Mouse (Mus musculus): ENCODE results near the gene Vipr1.
A peak's percentile ranks its signal among the peaks of the same experiment; 100 is the strongest.

The Vipr1 gene

GRCm38 (mm10) chr9:121677476-121677875 is 35.0 kb downstream of the Vipr1 start:
- no peak for DNase-seq (ENCODE audit: low spot score)

- no peak for DNase-seq (ENCODE audit: low spot score)
Observed at GRCm38 (mm10) chr9:121679549-121679948, 37.0 kb downstream of the Vipr1 start.

GRCm38 (mm10) chr9:121681191-121681590 is 38.7 kb downstream of the Vipr1 start:
- no peak for DNase-seq (ENCODE audit: low spot score)

- DNase-seq (ENCODE audit: low spot score) = no peak
Observed at GRCm38 (mm10) chr9:121682037-121682680, 39.6 kb downstream of the Vipr1 start.

- DNase-seq (ENCODE audit: low spot score) = no peak
Observed at GRCm38 (mm10) chr9:121684702-121685101, 42.2 kb downstream of the Vipr1 start.

- no peak for DNase-seq (ENCODE audit: low spot score)
Observed at GRCm38 (mm10) chr9:121690200-121690651, 47.7 kb downstream of the Vipr1 start.

- no peak for DNase-seq (ENCODE audit: low spot score)
Observed at GRCm38 (mm10) chr9:121690734-121691133, 48.2 kb downstream of the Vipr1 start.

GRCm38 (mm10) chr9:121694736-121695135 is 52.2 kb downstream of the Vipr1 start:
- DNase-seq (ENCODE audit: low spot score) = no peak

GRCm38 (mm10) chr9:121696626-121697025 is 54.1 kb downstream of the Vipr1 start:
- no peak for DNase-seq (ENCODE audit: low spot score)

- DNase-seq (ENCODE audit: low spot score) = no peak
Observed at GRCm38 (mm10) chr9:121697150-121698049, 54.9 kb downstream of the Vipr1 start.

GRCm38 (mm10) chr9:121704261-121704645 is 61.7 kb downstream of the Vipr1 start:
- DNase-seq (ENCODE audit: low spot score) = no peak

GRCm38 (mm10) chr9:121704646-121705625 is 62.4 kb downstream of the Vipr1 start, which contains the start of gene Sec22c:
Gene Sec22c (minus strand): TSS chr9:121705490.
- DNase-seq (ENCODE audit: low spot score) = peak; percentile 86

GRCm38 (mm10) chr9:121706029-121706675 is 63.6 kb downstream of the Vipr1 start:
- DNase-seq (ENCODE audit: low spot score) = no peak

GRCm38 (mm10) chr9:121707801-121708200 is 65.3 kb downstream of the Vipr1 start:
- DNase-seq (ENCODE audit: low spot score) = no peak

- no peak for DNase-seq (ENCODE audit: low spot score)
Observed at GRCm38 (mm10) chr9:121708506-121709486, 66.3 kb downstream of the Vipr1 start.

- DNase-seq (ENCODE audit: low spot score) = peak; percentile 97
Observed at GRCm38 (mm10) chr9:121709898-121710583, 67.5 kb downstream of the Vipr1 start, which contains the start of gene Ss18l2. Gene Ss18l2 (plus strand): TSS chr9:121710329.

GRCm38 (mm10) chr9:121710584-121710975 is 68.1 kb downstream of the Vipr1 start:
- DNase-seq (ENCODE audit: low spot score) = no peak

GRCm38 (mm10) chr9:121717048-121717447 is 74.5 kb downstream of the Vipr1 start:
- no peak for DNase-seq (ENCODE audit: low spot score)

- DNase-seq (ENCODE audit: low spot score) = no peak
Observed at GRCm38 (mm10) chr9:121718070-121718705, 75.7 kb downstream of the Vipr1 start.

Measured in ovary, adult 18-20 months (tissue).